Mouse (Mus musculus) brain, embryonic 14.5 days (tissue): Measurements from ENCODE around the gene Atxn3.

ENCODE experiments used
- CTCF ChIP-seq: fragments of 200-500 bp; IDR thresholded peaks from 2 replicates; pipeline ENCODE4 v1.5.1; 2012; ENCODE audit warnings: inconsistent platforms, mild to moderate bottlenecking, moderate library complexity, borderline replicate concordance; ENCODE audit not compliant: insufficient read depth, insufficient read length; ENCODE audit errors: extremely low read depth
- POLR2A ChIP-seq: fragments of 200-500 bp; IDR thresholded peaks from 2 replicates; pipeline ENCODE4 v1.6.1; 2012; ENCODE audit warnings: mild to moderate bottlenecking, inconsistent platforms, borderline replicate concordance; ENCODE audit not compliant: poor library complexity, insufficient read depth, insufficient read length, severe bottlenecking; ENCODE audit errors: extremely low read depth

DNA sequence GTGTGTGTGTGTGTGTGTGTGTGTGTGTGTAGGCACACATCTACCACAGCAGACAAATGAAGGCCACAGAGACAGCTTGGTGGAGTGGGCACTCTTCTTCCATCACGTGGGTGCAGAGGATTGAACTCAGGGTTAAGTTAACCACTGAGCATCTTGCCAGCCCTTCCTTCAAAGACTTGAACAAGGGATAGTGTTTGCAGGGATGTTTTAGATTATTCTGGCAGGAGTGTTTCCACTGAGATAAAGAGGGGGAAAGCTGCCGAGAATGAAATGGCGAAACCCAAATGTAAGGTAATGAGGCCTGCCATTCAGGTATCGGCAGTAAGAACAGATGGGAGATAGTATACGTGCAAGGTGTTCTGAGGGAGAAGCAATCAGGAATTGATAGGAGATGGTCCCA is 20.1 kb upstream of the Atxn3 start:
- TF ChIP-seq CTCF: no peak
- no peak for TF ChIP-seq POLR2A
